Mouse (Mus musculus): ENCODE measurements around the gene Pdxp.
A peak's percentile ranks its signal among the peaks of the same experiment; 100 is the strongest.

Pdxp gene

GRCm38 (mm10) chr15:78926021-78926919, 12.6 kb downstream of the Pdxp start, which contains the start of gene Lgals1:
Gene Lgals1, plus strand, starts transcription at chr15:78926725.
- ATAC-seq (ENCODE audit: insufficient number of reproducible peaks, low FRiP score, low TSS enrichment) = peak; percentile 71; the same call in 1 of the 2 replicates

DNA sequence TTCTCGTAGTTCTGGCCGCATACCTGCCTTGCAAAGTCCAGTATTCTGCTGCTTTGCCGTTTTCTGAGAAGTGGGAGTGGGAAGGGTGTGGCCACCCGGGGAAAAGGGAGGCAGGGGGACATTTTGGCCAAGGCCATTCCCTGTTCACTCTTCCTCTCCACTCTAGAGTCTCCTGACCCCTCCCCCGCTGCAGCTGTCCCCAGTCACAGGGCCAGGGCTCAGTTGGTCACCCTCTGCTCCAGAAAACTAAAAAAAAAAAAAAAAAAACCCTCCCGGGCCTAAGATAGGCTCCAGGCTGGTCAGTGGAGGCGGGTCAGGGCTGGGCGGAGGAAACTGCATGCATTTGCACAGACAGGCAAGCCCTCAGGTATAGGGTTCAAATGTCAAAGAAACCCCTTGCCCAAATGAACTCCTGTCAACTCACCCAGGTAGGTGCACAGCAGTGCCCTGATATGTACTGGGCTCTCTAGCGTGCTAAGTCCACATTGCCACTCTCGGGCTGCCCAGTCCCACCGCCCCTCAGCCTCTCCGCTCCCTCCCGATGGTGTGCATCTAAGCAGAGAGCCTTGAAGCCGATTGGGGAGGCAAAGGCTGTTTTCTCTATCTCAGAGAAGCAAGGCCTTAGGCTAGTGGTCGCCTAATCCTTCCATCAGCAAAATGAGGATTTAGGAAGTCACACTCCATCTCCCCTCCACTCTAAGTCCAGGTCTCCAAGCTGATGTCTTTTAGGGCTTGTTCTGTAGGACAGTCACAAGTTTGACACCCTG, 13.5 kb downstream of the Pdxp start:
- ATAC-seq (ENCODE audit: insufficient number of reproducible peaks, low FRiP score, low TSS enrichment) = no peak

DNA sequence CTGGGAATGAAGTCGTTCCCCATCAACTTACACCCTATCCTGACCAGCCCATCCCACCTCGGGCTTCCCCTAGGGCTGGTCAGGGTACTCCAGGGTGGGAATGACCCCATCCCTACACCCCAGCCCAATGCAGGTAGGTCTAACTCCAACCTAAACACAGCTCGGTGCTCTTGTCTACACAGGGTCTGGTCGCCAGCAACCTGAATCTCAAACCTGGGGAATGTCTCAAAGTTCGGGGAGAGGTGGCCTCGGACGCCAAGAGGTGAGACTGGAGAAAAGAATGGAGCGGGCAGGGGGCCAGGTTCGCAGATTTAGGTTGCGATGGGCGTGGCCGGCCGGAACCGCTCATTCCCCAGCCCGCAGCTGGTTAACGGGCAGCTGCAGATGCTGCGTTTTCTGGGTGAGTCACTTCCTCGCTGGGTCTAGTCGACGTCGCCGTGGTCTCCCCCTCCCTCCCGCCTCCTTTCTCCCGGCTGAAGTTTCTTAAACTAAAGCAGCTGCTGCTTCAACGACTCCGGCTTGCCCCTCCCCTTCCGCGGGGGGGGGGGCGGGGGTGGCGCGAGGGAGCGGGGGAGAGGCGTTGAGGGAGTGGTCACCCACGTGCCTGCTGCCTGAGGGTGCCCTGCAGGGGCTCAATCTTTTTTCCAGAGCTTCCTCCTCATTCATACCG, 14.2 kb downstream of the Pdxp start:
- no peak for ATAC-seq (ENCODE audit: insufficient number of reproducible peaks, low FRiP score, low TSS enrichment)

- no peak for ATAC-seq (ENCODE audit: insufficient number of reproducible peaks, low FRiP score, low TSS enrichment)
Measured at GRCm38 (mm10) chr15:78928539-78928938, 14.8 kb downstream of the Pdxp start.

DNA sequence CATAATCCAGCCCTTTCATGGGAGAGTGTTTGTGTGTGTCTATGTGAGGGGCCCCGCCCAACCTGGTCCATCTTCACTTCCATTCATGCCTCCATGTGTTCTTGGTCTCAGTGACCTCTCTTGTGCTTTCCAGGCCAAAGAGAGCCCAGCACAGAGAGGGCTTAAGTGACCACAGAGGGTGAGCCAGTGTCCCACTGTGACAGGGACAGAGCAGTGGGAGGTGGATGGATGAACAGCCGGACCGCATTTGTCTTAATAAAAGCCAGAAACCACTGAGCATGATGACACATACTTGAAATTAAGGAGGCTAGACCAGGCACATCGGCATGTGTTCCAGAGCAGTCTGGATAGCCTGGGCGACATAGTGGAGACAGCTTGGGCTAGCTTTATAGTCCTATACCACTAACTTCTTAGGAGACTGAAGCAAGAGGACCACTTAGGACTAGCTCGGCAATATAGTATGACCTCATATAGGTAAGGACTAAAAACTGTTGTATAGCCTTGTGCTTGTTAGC, 16.5 kb downstream of the Pdxp start:
- no peak for ATAC-seq (ENCODE audit: insufficient number of reproducible peaks, low FRiP score, low TSS enrichment)

- no peak for ATAC-seq (ENCODE audit: insufficient number of reproducible peaks, low FRiP score, low TSS enrichment)
Measured at GRCm38 (mm10) chr15:78930801-78931426, 17.2 kb downstream of the Pdxp start.

DNA sequence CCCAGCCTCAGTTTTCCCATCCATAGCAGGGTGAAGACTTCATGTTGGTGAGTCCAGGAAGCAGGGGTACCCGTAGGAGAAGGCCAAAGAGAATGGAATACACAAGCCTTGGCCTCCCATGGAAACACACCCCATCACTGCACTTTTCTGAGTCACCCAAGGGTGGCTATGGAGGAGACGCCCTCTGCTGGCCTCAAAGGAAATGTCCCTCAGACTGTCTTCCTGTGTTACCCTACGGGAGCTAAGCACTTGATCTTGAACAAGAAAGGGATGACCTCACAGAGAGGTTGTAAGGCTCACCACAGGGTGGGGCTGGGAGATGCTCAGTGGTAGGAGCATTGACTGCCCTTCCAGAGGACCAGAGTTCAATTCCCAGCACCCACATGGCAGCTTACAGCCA, 17.9 kb downstream of the Pdxp start:
- no peak for ATAC-seq (ENCODE audit: insufficient number of reproducible peaks, low FRiP score, low TSS enrichment)

GRCm38 (mm10) chr15:78934784-78935320, 21.1 kb downstream of the Pdxp start, which contains the start of gene Nol12:
Gene Nol12, plus strand, starts transcription at chr15:78934933.
- peak; percentile 76 for ATAC-seq (ENCODE audit: insufficient number of reproducible peaks, low FRiP score, low TSS enrichment)

- no peak for ATAC-seq (ENCODE audit: insufficient number of reproducible peaks, low FRiP score, low TSS enrichment)
Measured at GRCm38 (mm10) chr15:78936403-78936802, 22.7 kb downstream of the Pdxp start.

- no peak for ATAC-seq (ENCODE audit: insufficient number of reproducible peaks, low FRiP score, low TSS enrichment)
Measured at GRCm38 (mm10) chr15:78937311-78937710, 23.6 kb downstream of the Pdxp start.

DNA sequence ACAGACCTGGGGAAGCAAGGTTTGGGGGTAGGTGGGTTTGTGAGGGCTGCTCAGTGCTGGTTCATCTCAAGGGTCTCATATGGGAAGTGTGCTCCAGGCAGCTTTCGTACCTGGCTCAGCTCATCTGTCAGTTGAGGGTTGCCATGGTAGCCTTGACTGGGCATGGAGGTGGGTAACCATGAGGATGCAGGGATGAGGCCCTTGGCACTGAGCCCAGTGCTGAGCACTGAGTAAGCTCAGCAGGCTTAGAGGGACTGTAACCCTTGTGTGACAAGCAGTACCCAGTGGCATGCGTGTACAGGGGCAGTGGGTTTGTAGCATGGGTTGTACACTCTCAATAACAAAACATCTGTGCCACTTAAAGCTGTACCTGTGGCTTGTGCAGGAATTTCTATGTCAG, 24.2 kb downstream of the Pdxp start:
- ATAC-seq (ENCODE audit: insufficient number of reproducible peaks, low FRiP score, low TSS enrichment) = no peak

GRCm38 (mm10) chr15:78940325-78940724, 26.6 kb downstream of the Pdxp start:
- no peak for ATAC-seq (ENCODE audit: insufficient number of reproducible peaks, low FRiP score, low TSS enrichment)

DNA sequence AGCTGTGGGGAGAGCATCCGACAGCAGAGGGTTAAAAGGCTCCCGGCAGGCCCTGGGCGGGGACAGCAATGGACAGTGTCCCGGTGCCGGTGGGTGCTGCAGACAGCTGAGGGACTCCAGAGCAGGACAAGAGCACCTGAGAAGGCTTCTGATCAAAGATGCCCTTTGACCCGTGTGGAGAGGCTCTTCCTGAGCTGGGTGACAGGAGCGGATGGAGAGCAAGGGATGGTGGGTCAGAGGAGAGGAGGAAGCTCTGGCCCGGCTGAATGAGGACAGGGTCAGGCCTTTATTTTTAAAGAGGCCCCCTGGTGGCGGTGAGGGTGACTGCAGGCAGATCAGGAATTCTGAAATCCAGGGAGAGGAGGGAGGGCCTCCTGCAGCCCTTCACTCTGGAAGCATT, 28.9 kb downstream of the Pdxp start:
- peak; percentile 71 for ATAC-seq (ENCODE audit: insufficient number of reproducible peaks, low FRiP score, low TSS enrichment)

DNA sequence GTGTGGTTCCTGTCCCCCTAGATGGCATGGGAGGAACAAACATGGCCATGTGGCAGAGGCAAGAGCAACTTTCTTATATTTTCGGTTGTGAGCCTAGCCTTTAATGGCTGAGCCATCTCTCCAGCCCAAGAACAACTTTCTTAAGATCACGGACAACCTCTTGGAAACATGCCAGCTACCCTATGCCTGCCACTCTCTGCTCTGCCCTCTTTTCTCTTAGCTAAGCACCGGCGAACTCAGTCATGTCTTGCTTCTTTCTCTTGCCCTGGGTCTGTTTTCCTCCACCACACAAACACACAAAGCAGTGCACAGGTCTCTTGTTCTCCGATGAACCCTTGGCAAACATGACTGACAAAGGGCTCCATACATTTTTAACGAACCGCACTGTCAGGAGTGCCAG, 32.5 kb downstream of the Pdxp start:
- ATAC-seq (ENCODE audit: insufficient number of reproducible peaks, low FRiP score, low TSS enrichment) = no peak

DNA sequence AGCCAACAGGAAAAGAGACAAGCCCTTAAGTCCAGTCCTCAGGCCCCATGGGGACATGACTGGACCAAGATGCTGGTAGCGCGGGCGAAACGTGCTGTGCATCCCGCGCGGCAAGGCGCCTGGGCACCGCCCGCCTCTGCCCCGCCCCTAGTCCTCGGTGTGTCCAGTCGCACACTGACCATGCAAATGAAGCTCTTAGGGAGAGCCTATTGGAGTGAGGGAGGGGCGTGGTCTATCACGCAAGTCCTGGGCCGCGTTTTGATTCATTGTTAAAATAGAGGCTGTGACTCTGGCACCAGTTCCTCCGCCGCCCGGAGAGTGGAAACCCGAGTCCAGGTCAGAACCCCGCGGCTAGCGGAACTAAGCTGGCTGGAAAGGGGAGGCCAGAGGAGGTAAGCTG, 33.9 kb downstream of the Pdxp start, which contains the start of gene Triobp:
Triobp (plus strand) TSS at position 68 of the 400 bp plus-strand sequence.
- peak; percentile 85 for ATAC-seq (ENCODE audit: insufficient number of reproducible peaks, low FRiP score, low TSS enrichment)

DNA sequence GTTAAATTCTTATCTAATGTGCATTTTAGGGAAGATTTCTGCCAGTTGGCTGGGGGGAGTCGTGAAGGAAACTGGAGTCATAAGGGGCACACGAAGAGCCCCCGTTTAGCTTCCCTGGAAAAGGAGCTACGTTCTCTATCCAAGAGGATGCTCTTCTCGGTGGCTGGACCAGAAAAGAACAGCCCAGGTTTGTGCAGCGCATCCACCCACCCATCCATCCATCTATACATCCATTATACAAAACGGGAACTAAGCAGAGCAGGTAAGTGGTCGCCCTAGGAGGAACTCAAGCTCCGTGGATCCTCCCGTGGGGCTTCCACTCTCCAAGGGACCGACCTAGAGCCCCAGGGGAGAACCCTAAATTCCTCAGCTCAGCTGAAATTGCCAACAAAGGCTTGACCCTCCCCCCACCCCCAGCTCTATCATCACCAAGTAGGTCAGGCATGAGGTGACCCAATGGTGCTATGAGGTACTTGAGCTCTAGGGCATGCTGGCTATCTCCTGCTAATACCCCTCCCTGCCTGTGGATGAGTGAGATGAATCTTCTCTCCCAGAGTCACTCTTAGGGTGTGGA, 34.5 kb downstream of the Pdxp start:
- ATAC-seq (ENCODE audit: insufficient number of reproducible peaks, low FRiP score, low TSS enrichment) = 0 out of 2 replicates have a peak, but pooled peaks have one; percentile 26

DNA sequence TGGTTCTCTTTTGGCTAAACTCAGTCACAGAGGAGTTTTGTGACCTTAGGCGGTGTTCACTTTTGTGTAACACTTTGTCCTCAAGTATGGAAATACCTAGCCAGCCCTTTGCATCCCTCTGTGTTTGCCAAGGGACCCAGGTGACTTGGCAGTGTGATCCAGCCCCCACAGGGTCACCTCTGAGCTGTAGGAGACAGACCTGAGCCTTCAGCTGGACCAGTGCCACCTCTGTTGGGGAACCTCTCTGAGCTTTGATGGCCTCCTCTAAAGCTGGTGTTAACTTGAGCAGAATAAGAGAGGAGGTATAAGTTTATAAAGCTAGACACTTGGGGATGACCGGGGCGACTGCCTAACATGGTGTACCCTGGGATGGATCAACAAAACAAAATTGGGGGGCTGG, 35.2 kb downstream of the Pdxp start:
- ATAC-seq (ENCODE audit: insufficient number of reproducible peaks, low FRiP score, low TSS enrichment) = no peak

GRCm38 (mm10) chr15:78955663-78956062, 41.9 kb downstream of the Pdxp start:
- ATAC-seq (ENCODE audit: insufficient number of reproducible peaks, low FRiP score, low TSS enrichment) = no peak

DNA sequence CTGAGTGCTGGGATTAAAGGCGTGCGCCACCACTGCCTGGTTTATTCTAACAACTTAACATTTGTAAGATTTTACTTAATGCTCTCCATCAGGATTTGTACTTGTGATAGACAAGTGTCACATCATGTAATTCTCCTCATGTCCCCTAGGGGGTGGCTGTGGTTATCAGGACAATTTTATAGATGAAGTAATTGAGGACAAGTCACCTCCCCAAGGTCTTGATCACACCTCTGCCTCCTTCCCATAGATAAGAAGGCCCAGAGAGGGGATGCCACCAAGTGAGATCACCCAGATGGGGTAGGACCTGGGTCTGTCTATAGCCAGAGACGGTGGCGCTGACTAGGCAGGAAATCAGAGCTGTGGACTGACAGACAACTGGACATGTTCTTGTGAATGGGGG, 42.6 kb downstream of the Pdxp start:
- no peak for ATAC-seq (ENCODE audit: insufficient number of reproducible peaks, low FRiP score, low TSS enrichment)

Data from cerebellum, adult (tissue).